Mouse (Mus musculus): ENCODE measurements around the gene Mus81.

GRCm38 (mm10) chr19:5486771-5487170, 1.4 kb downstream of the Mus81 start:
- no peak for TF ChIP-seq CTCF (IDR thresholded peaks at IDR 0.05; ENCODE audit: low read depth)
- TF ChIP-seq EP300 (optimal IDR thresholded peaks at IDR 0.05) = no peak
